Mouse (Mus musculus) brain, embryonic 18.5 days (tissue): ENCODE results near the gene Hist1h2ai.
"Not testable (repeated sequence)": the region's sequence is repeated elsewhere in the genome, so short reads cannot be mapped to it uniquely, and the experiment has no call there.

Experiments
- DNase-seq: peaks from one replicate; pipeline ENCODE4 v3.0.0-alpha.2; 2012; ENCODE audit warnings: low read depth, low spot score

Gene Hist1h2ai

GRCm38 (mm10) chr13:21727948-21728572 lies 11.8 kb downstream of the Hist1h2ai start:
- DNase-seq: no peak

- no peak for DNase-seq
Observed at GRCm38 (mm10) chr13:21729544-21729943, 13.3 kb downstream of the Hist1h2ai start.

- no peak for DNase-seq
Observed at GRCm38 (mm10) chr13:21733466-21733865, 17.2 kb downstream of the Hist1h2ai start.

- DNase-seq: no peak
Observed at GRCm38 (mm10) chr13:21734010-21734905, 18.0 kb downstream of the Hist1h2ai start.

GRCm38 (mm10) chr13:21734906-21735767 lies 18.9 kb downstream of the Hist1h2ai start, which contains the start of gene Hist1h4j:
Gene Hist1h4j (plus strand): TSS chr13:21735064.
- DNase-seq: not testable (repeated sequence)

- no peak for DNase-seq
Observed at GRCm38 (mm10) chr13:21745006-21745405, 28.8 kb downstream of the Hist1h2ai start.

- DNase-seq: no peak
Observed at GRCm38 (mm10) chr13:21749387-21750158, 33.4 kb downstream of the Hist1h2ai start.

- peak; percentile 82 for DNase-seq
Observed at GRCm38 (mm10) chr13:21750159-21751017, 34.2 kb downstream of the Hist1h2ai start, which contains the start of gene Hist1h4k. Gene Hist1h4k (minus strand): TSS chr13:21750505.

- no peak for DNase-seq
Observed at GRCm38 (mm10) chr13:21751417-21751816, 35.2 kb downstream of the Hist1h2ai start.

- no peak for DNase-seq
Observed at GRCm38 (mm10) chr13:21751827-21752226, 35.6 kb downstream of the Hist1h2ai start.

GRCm38 (mm10) chr13:21752356-21752755 lies 36.1 kb downstream of the Hist1h2ai start:
- DNase-seq: no peak

- DNase-seq: no peak
Observed at GRCm38 (mm10) chr13:21753051-21753523, 36.9 kb downstream of the Hist1h2ai start.

- DNase-seq: peak; percentile 92
Observed at GRCm38 (mm10) chr13:21753524-21754285, 37.5 kb downstream of the Hist1h2ai start, which contains the start of the genes Hist1h2ak and Hist1h2bn. Gene Hist1h2ak (minus strand): TSS chr13:21753827. Gene Hist1h2bn (plus strand): TSS chr13:21754123.

GRCm38 (mm10) chr13:21754294-21755001 lies 38.2 kb downstream of the Hist1h2ai start:
- DNase-seq: not testable (repeated sequence)

- no peak for DNase-seq
Observed at GRCm38 (mm10) chr13:21755707-21756106, 39.5 kb downstream of the Hist1h2ai start.
